Mouse (Mus musculus) CH12.LX (cell line): ENCODE data around the gene Alpk1.

ENCODE experiments used
- CTCF ChIP-seq, 2 experiments: IDR thresholded peaks in 1 of 2; conservative IDR thresholded peaks in 1 of 2; 2 replicates each; pipeline ENCODE4 v1.5.1; 2011 to 2012; ENCODE audit warnings: low read depth in 2 of 2, low read length in 2 of 2, improper control_type of control experiment in 1 of 2, inconsistent platforms in 1 of 2, mild to moderate bottlenecking in 1 of 2, moderate library complexity in 1 of 2
- GABPA ChIP-seq: IDR thresholded peaks from 2 replicates; pipeline ENCODE4 v1.6.1; 2012; ENCODE audit warnings: low read depth, low read length, improper control_type of control experiment, inconsistent platforms; ENCODE audit not compliant: insufficient replicate concordance
- HCFC1 ChIP-seq: IDR thresholded peaks from 2 replicates; pipeline ENCODE4 v1.6.1; 2012; ENCODE audit warnings: low read depth, mild to moderate bottlenecking, inconsistent platforms, low read length, improper control_type of control experiment
- POLR2A ChIP-seq: IDR thresholded peaks from 2 replicates; pipeline ENCODE4 v1.6.1; 2011; ENCODE audit warnings: low read depth, mild to moderate bottlenecking, improper control_type of control experiment, low read length
- RCOR1 ChIP-seq: conservative IDR thresholded peaks from 2 replicates; pipeline ENCODE4 v1.6.1; 2012; ENCODE audit warnings: low read depth, mild to moderate bottlenecking, inconsistent platforms, low read length, improper control_type of control experiment
- ZNF384 ChIP-seq: IDR thresholded peaks from 2 replicates; pipeline ENCODE4 v1.6.1; 2012; ENCODE audit warnings: low read depth, low read length, improper control_type of control experiment, inconsistent platforms

DNA sequence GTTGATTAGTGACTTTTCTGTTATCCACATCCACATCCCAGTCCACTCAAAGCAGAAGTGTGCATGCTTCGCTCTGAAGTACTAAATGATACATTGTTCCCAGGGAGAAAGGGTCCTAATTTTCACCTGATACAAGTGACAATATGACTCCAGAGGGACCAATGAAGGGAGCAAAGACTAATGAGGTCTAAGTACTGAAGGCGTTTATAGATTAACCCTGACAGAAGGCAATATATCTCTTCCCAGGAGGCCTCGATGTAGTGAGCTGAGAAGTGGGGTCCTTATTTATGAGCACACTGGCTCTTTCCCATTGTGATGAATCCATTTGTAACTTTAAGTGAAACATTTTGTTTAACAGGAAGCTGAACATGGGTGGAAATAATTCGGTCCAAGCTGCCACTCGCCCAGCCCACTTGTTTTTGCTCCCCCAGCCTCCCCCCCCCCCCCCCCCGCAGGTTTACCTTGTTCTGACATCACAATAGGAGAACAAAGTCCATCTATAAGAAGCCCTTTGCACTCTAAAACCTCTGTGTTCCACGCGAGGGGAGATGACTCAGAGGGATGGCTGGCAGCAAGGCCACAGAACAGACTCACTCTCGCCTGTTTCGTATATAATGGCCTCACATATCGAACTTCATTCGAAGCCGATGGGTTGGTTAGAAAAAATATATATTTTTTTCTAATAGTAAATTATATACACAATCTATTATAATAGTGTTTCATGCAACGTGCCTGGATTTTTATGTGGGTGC, 36.5 kb downstream of the Alpk1 start:
- TF ChIP-seq HCFC1 (no peak), POLR2A (no peak), GABPA (no peak), CTCF (conservative IDR thresholded peaks at IDR 0.05 in 1 of 2, IDR thresholded peaks at IDR 0.05 in 1 of 2; ENCODE audit: low read depth in 2 of 2, low read length in 2 of 2) (no peak), ZNF384 (no peak), RCOR1 (no peak)
